Mouse (Mus musculus) cerebellum, adult 2 months (tissue): Measurements from ENCODE around the gene Jazf1. TPM values are rescaled to one million over a fixed set of nuclear protein-coding genes. Genes with fewer than 3 reads are reported as not detected.

Experiments
- DNase-seq, 2 experiments: peaks; one replicate each; pipeline ENCODE4 v3.0.0; 2021
- H3K27ac ChIP-seq: fragments of 200-500 bp; 2 replicates; pipeline ENCODE4 v1.5.1; 2012; ENCODE audit warnings: low read length, control low read depth, inconsistent platforms; ENCODE audit not compliant: insufficient read depth
- H3K27me3 ChIP-seq: fragments of 200-500 bp; 2 replicates; pipeline ENCODE4 v1.6.1; 2012; ENCODE audit warnings: inconsistent platforms, mild to moderate bottlenecking, low read length, moderate library complexity; ENCODE audit not compliant: control insufficient read depth, insufficient read depth
- H3K4me1 ChIP-seq: fragments of 200-500 bp; 2 replicates; pipeline ENCODE4 v1.6.1; 2011; ENCODE audit warnings: low read length; ENCODE audit not compliant: control insufficient read depth, insufficient read depth
- H3K4me3 ChIP-seq: fragments of 200-500 bp; replicated peaks from 2 replicates; pipeline ENCODE3; 2011; ENCODE audit warnings: mild to moderate bottlenecking, low read depth, low read length, control low read depth; ENCODE audit not compliant: insufficient read depth
- CTCF ChIP-seq: fragments of 200-500 bp; IDR thresholded peaks from 2 replicates; pipeline ENCODE4 v1.5.1; 2011; ENCODE audit warnings: low read depth, mild to moderate bottlenecking, control low read depth, low read length, moderate library complexity, borderline replicate concordance; ENCODE audit not compliant: insufficient read depth
- POLR2A ChIP-seq: fragments of 200-500 bp; IDR thresholded peaks from 2 replicates; pipeline ENCODE4 v1.6.1; 2011; ENCODE audit warnings: low read length, control low read depth, borderline replicate concordance; ENCODE audit not compliant: insufficient read depth
- WGBS: fragments of 180-500 bp; shearing (Covaris S2); methylation state at CpG from one replicate; pipeline ENCODE4 v1.1.7; 2018; 5-methylcytosine and 5-hydroxymethylcytosine counted together
- polyA plus RNA-seq: library from polyadenylated mRNA; depleted of rRNA; stranded (reverse); fragments of >200 nt; gene quantifications from 2 replicates; pipeline ENCODE4 v1.2.3, GENCODE M21; 2012

Gene Jazf1
- polyA plus RNA-seq, 1 experiment: 11.4 TPM

- Histone ChIP-seq H3K4me1 (peaks cover 19% of the 10 kb centered on the region), H3K27ac (no peak overlapping the region), H3K27me3 (no peaks in the 10 kb centered on the region), H3K4me3 (no peak overlapping the region)
- no peak for TF ChIP-seq POLR2A
- TF ChIP-seq CTCF: no peak
- no peak for DNase-seq
- 100% methylated on average over 2 of the region's 2 CpGs for WGBS
Measured at GRCm38 (mm10) chr6:52827752-52828277, 240.6 kb downstream of the Jazf1 start.

DNA sequence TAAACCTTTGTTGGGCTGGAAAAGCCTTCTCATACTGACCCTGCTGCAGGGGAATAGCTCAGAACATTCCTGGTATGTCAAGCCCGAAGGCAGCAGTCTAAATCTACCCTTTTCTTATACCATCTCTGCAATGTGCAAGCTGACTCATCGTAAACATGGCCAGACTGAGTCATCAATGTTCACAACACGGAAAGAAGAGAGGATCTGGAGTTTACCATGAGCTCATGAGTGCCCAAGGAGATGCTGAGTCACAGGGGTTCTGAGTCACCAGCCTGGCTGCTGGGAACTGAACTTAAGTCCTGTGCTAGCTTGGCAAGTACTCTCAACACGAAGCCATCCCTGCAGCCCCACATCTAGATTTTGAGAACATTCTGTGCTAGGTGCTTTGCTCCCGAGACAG is 242.9 kb downstream of the Jazf1 start:
- peak; percentile 61 to 85 for DNase-seq
- Histone ChIP-seq H3K27me3 (no peaks in the 10 kb centered on the region), H3K4me1 (peaks cover 19% of the 10 kb centered on the region), H3K27ac (no peak overlapping the region), H3K4me3 (no peak overlapping the region)
- WGBS: 38% methylated on average over 5 of the region's 5 CpGs
- TF ChIP-seq CTCF (no peak), POLR2A (no peak)

DNA sequence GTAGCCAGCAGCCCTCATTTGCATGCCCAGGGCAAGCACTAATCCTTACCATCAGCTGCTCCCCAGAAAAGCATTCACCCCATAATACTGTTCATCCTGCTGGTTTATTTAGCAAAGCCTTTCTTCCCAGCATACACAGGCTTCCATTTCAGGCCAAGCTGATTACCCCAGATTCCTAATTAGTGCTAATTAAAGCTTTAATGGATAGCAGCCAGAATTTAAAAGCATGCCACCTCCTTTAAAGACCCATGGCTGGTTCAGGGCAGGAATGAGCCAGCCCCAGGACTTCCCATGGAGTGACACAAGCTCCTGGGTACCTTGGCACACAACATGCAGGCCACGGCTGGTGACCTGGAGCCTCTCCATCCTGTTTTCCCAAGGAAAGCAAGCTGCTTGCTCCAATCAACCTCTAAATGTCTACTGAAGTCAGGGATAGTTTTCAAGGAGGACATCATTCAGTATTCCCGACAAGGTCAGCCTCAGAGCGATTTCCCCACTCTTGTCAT is 243.4 kb downstream of the Jazf1 start:
- H3K4me3 ChIP-seq: no peak overlapping the region
- peak; percentile 76 to 87 for DNase-seq
- no peaks in the 10 kb centered on the region for H3K27me3 ChIP-seq
- peaks cover 19% of the 10 kb centered on the region for H3K4me1 ChIP-seq
- WGBS: 23% methylated on average over 3 of the region's 3 CpGs
- no peak for TF ChIP-seq POLR2A
- no peak for TF ChIP-seq CTCF
- no peak overlapping the region for H3K27ac ChIP-seq

GRCm38 (mm10) chr6:52823064-52823463 is 245.4 kb downstream of the Jazf1 start:
- 93% methylated on average over 7 of the region's 7 CpGs for WGBS
- no peak for TF ChIP-seq POLR2A
- no peak for TF ChIP-seq CTCF
- H3K27me3 ChIP-seq: no peaks in the 10 kb centered on the region
- no peak overlapping the region for H3K27ac ChIP-seq
- peaks cover 19% of the 10 kb centered on the region for H3K4me1 ChIP-seq
- no peak overlapping the region for H3K4me3 ChIP-seq
- no peak for DNase-seq

DNA sequence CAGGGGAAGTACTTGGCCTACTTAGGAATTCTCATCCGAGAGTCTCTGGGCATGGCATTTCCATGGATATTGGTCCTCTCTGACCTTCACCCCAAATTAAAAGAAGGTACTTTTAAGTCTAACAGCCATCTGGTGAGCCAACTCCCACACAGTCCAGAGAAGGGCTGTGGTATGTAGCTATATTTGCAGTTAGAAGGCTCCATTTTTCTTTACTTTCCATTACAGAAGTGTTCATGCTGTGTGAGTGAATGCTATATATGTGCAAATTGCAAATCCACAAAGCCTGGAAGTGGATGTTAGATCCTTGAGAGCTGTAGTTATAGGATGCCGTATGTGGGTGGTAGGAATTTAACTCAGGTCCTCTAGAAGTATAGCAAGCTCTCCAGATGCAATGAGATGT is 245.8 kb downstream of the Jazf1 start:
- 96% methylated on average over 2 of the region's 2 CpGs for WGBS
- no peak overlapping the region for H3K4me3 ChIP-seq
- peaks cover 19% of the 10 kb centered on the region for H3K4me1 ChIP-seq
- H3K27me3 ChIP-seq: no peaks in the 10 kb centered on the region
- TF ChIP-seq POLR2A: no peak
- no peak for TF ChIP-seq CTCF
- DNase-seq: no peak
- no peak overlapping the region for H3K27ac ChIP-seq

GRCm38 (mm10) chr6:52819353-52819752 is 249.1 kb downstream of the Jazf1 start:
- WGBS: 83% methylated on average over 8 of the region's 8 CpGs
- no peak for DNase-seq

DNA sequence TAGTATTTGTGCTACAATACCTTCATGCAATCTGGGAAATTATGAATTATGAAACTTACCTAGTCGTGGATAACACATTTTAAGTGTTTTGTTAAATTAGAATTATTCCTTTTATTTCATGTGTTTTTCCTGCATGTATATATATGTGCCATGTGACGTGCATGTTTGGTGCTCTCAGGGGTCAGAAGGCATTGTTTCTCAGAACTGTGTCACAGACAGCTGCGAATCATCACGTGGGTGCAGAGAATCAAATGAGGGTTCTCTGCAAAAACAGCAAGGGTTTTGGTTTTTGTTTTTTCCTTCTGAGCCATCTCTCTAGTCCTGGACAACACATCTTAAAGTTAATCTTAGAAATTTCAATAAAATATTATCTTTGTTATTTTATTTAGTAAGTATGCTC is 250.4 kb downstream of the Jazf1 start:
- no peaks in the 10 kb centered on the region for H3K4me1 ChIP-seq
- H3K27me3 ChIP-seq: no peaks in the 10 kb centered on the region
- TF ChIP-seq CTCF (no peak), POLR2A (no peak)
- DNase-seq: no peak
- H3K4me3 ChIP-seq: no peak overlapping the region
- H3K27ac ChIP-seq: no peak overlapping the region
- 95% methylated on average over 4 of the region's 4 CpGs for whole genome bisulfite sequencing

More at GRCm38 (mm10) chr6:52819353-52819752, 249.1 kb downstream of the Jazf1 start:
- Histone ChIP-seq H3K4me3 (no peak overlapping the region), H3K4me1 (peaks cover 1% of the 10 kb centered on the region), H3K27me3 (no peaks in the 10 kb centered on the region), H3K27ac (no peak overlapping the region)
- no peak for TF ChIP-seq CTCF
- TF ChIP-seq POLR2A: no peak

DNA sequence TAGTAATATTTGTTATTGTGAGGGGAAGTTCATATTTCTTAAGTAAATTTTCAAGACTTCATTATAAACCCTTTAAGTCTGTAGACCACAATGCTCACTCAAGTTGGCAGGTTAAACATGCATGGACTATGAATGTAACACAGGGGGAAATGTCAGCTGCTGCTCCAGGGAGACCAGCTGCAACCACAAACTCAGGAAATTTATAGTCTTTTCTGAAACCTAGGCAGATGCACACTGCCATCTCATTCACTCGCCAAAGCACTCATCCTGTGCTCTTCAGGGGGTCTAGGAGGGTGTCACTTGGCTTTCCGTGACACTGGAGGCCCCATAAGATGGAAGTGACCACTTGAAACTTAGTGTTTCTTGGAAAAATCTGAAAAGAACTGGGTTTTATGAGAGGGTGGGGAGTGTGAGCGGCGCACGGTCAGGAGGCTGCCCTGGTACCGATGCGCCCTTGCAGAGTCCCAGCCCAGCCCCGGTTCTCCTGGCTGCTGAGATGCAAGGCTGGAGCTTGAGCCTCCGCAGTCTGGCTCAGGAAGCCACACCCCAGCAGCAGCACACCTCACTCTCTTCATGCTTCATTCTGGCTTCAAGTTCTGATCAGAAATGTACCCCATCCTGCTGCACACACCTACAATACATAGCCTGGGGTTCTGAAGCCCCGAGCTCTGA is 251.1 kb downstream of the Jazf1 start:
- Histone ChIP-seq H3K4me1 (no peaks in the 10 kb centered on the region), H3K4me3 (no peak overlapping the region), H3K27me3 (no peaks in the 10 kb centered on the region), H3K27ac (no peak overlapping the region)
- no peak for DNase-seq
- no peak for TF ChIP-seq CTCF
- no peak for TF ChIP-seq POLR2A
- 88% methylated on average over 10 of the region's 10 CpGs for WGBS
